Mouse (Mus musculus) liver, adult (tissue): ENCODE measurements around the gene Tas2r135.

Source experiments
- GATA4 ChIP-seq: IDR thresholded peaks from 2 replicates; pipeline ENCODE4 v1.6.1; 2014; ENCODE audit warnings: mild to moderate bottlenecking, low read length; ENCODE audit not compliant: insufficient replicate concordance

The Tas2r135 gene

GRCm38 (mm10) chr6:42370630-42371363 is 34.4 kb upstream of the Tas2r135 start:
- no peak for TF ChIP-seq GATA4

GRCm38 (mm10) chr6:42372001-42372400 is 33.2 kb upstream of the Tas2r135 start:
- no peak for TF ChIP-seq GATA4

GRCm38 (mm10) chr6:42372421-42372815 is 32.8 kb upstream of the Tas2r135 start:
- no peak for TF ChIP-seq GATA4

- no peak; the same call in 1 of the 2 replicates for TF ChIP-seq GATA4
Observed at GRCm38 (mm10) chr6:42372816-42373547, 32.3 kb upstream of the Tas2r135 start, which contains the start of gene Epha1. TSS of gene Epha1 (minus strand) at chr6:42373268.

GRCm38 (mm10) chr6:42373669-42374430 is 31.4 kb upstream of the Tas2r135 start:
- TF ChIP-seq GATA4 = no peak

GRCm38 (mm10) chr6:42374701-42375100 is 30.5 kb upstream of the Tas2r135 start:
- TF ChIP-seq GATA4 = no peak

GRCm38 (mm10) chr6:42375131-42375530 is 30.1 kb upstream of the Tas2r135 start:
- no peak for TF ChIP-seq GATA4

- no peak for TF ChIP-seq GATA4
Observed at GRCm38 (mm10) chr6:42376016-42376415, 29.2 kb upstream of the Tas2r135 start.

GRCm38 (mm10) chr6:42376504-42377019 is 28.7 kb upstream of the Tas2r135 start:
- no peak for TF ChIP-seq GATA4

GRCm38 (mm10) chr6:42377280-42377679 is 28.0 kb upstream of the Tas2r135 start:
- TF ChIP-seq GATA4 = no peak

- no peak for TF ChIP-seq GATA4
Observed at GRCm38 (mm10) chr6:42379551-42379950, 25.7 kb upstream of the Tas2r135 start.

GRCm38 (mm10) chr6:42380416-42381144 is 24.7 kb upstream of the Tas2r135 start:
- no peak for TF ChIP-seq GATA4

- TF ChIP-seq GATA4 = no peak
Observed at GRCm38 (mm10) chr6:42381221-42381620, 24.0 kb upstream of the Tas2r135 start.

- no peak; the same call in 1 of the 2 replicates for TF ChIP-seq GATA4
Observed at GRCm38 (mm10) chr6:42381916-42382381, 23.3 kb upstream of the Tas2r135 start.
